Mouse (Mus musculus) MEL (cell line): Measurements from ENCODE around the gene Rapgef4. TPM values are rescaled to one million over a fixed set of nuclear protein-coding genes. Genes with fewer than 3 reads are reported as not detected.

Experiments used
- DNase-seq: peaks from one replicate; pipeline ENCODE4 v3.0.0; 2011; ENCODE audit warnings: low read depth, low spot score
- H3K27ac ChIP-seq: 2 replicates; pipeline ENCODE4 v1.5.1; 2012; ENCODE audit warnings: low read depth, mild to moderate bottlenecking, control low read depth, low read length, moderate library complexity; ENCODE audit not compliant: control insufficient read depth
- H3K27me3 ChIP-seq, 2 experiments: fragments of 150-350 bp in 1 of 2; sonication (generic) in 1 of 2; 2 replicates each; pipeline ENCODE4 v1.6.1; 2012; ENCODE audit warnings: low read length in 2 of 2, mild to moderate bottlenecking in 2 of 2, improper control_type of control experiment in 1 of 2, moderate library complexity in 1 of 2; ENCODE audit not compliant: insufficient read depth in 2 of 2, control insufficient read depth in 1 of 2
- H3K36me3 ChIP-seq, 2 experiments: 2 replicates each; pipeline ENCODE4 v1.6.1; 2012 to 2014; ENCODE audit warnings: low read length in 2 of 2, improper control_type of control experiment in 1 of 2, inconsistent platforms in 1 of 2, mild to moderate bottlenecking in 1 of 2; ENCODE audit not compliant: insufficient read depth in 2 of 2, control insufficient read depth in 1 of 2
- H3K4me1 ChIP-seq, 2 experiments: fragments of 150-350 bp in 1 of 2; sonication (generic) in 1 of 2; 2 replicates each; pipeline ENCODE4 v1.6.1; 2012; ENCODE audit warnings: low read length in 2 of 2, improper control_type of control experiment in 1 of 2, mild to moderate bottlenecking in 1 of 2; ENCODE audit not compliant: insufficient read depth in 2 of 2, control insufficient read depth in 1 of 2
- H3K4me3 ChIP-seq, 2 experiments: fragments of 150-350 bp in 1 of 2; sonication (generic) in 1 of 2; 2 replicates each; pipeline ENCODE4 v1.5.1; 2012; ENCODE audit warnings: low read depth in 2 of 2, low read length in 2 of 2, mild to moderate bottlenecking in 2 of 2, moderate library complexity in 2 of 2, control low read depth in 1 of 2, improper control_type of control experiment in 1 of 2; ENCODE audit not compliant: control insufficient read depth in 1 of 2, insufficient read depth in 1 of 2
- H3K79me2 ChIP-seq: 2 replicates; pipeline ENCODE4 v1.6.1; 2012; ENCODE audit warnings: mild to moderate bottlenecking, low read length, moderate library complexity; ENCODE audit not compliant: control insufficient read depth, poor library complexity, insufficient read depth
- H3K9ac ChIP-seq: 2 replicates; pipeline ENCODE4 v1.6.1; 2012; ENCODE audit warnings: low read depth, mild to moderate bottlenecking, control low read depth, low read length, moderate library complexity; ENCODE audit not compliant: control insufficient read depth, poor library complexity, severe bottlenecking
- H3K9me3 ChIP-seq: fragments of 150-350 bp; sonication (generic); replicated peaks from 2 replicates; pipeline ENCODE4 v1.6.1; 2012; ENCODE audit warnings: mild to moderate bottlenecking, low read length, improper control_type of control experiment, moderate library complexity; ENCODE audit not compliant: insufficient read depth
- BHLHE40 ChIP-seq: IDR thresholded peaks from 2 replicates; pipeline ENCODE4 v1.6.1; 2012; ENCODE audit warnings: low read depth, mild to moderate bottlenecking, inconsistent platforms, low read length, improper control_type of control experiment, borderline replicate concordance
- CHD1 ChIP-seq: IDR thresholded peaks from 2 replicates; pipeline ENCODE4 v1.6.1; 2012; ENCODE audit warnings: low read depth, mild to moderate bottlenecking, inconsistent platforms, low read length, improper control_type of control experiment
- CTCF ChIP-seq, 3 experiments: IDR thresholded peaks in 2 of 3; conservative IDR thresholded peaks in 1 of 3; 2 replicates each; pipeline ENCODE4 v1.5.1; 2011 to 2012; ENCODE audit warnings: low read length in 3 of 3, low read depth in 2 of 3, mild to moderate bottlenecking in 2 of 3, improper control_type of control experiment in 1 of 3, inconsistent platforms in 1 of 3, mixed read lengths in 1 of 3, moderate library complexity in 1 of 3; ENCODE audit not compliant: control insufficient read depth in 1 of 3, insufficient read depth in 1 of 3, poor library complexity in 1 of 3, severe bottlenecking in 1 of 3
- HCFC1 ChIP-seq: IDR thresholded peaks from 2 replicates; pipeline ENCODE4 v1.6.1; 2012; ENCODE audit warnings: low read depth, mild to moderate bottlenecking, inconsistent platforms, low read length, improper control_type of control experiment, moderate library complexity
- MAX ChIP-seq: IDR thresholded peaks from 2 replicates; pipeline ENCODE4 v1.6.1; 2011; ENCODE audit warnings: low read length, improper control_type of control experiment
- MAZ ChIP-seq: IDR thresholded peaks from 2 replicates; pipeline ENCODE4 v1.6.1; 2012; ENCODE audit warnings: low read depth, mild to moderate bottlenecking, inconsistent platforms, low read length, improper control_type of control experiment
- MEF2A ChIP-seq: IDR thresholded peaks from 2 replicates; pipeline ENCODE4 v1.6.1; 2014; ENCODE audit warnings: low read depth, mild to moderate bottlenecking, inconsistent platforms, low read length, improper control_type of control experiment; ENCODE audit not compliant: poor library complexity, insufficient replicate concordance, severe bottlenecking; ENCODE audit errors: extremely low read depth
- MXI1 ChIP-seq: IDR thresholded peaks from 2 replicates; pipeline ENCODE4 v1.6.1; 2011; ENCODE audit warnings: mild to moderate bottlenecking, low read depth, low read length, improper control_type of control experiment
- MYB ChIP-seq: IDR thresholded peaks from 2 replicates; pipeline ENCODE4 v1.6.1; 2011; ENCODE audit warnings: mild to moderate bottlenecking, low read depth, low read length, improper control_type of control experiment
- NELFE ChIP-seq: IDR thresholded peaks from 2 replicates; pipeline ENCODE4 v1.6.1; 2011; ENCODE audit warnings: low read depth, low read length, improper control_type of control experiment
- NRF1 ChIP-seq: IDR thresholded peaks from 2 replicates; pipeline ENCODE4 v1.6.1; 2014; ENCODE audit warnings: low read depth, mild to moderate bottlenecking, inconsistent platforms, low read length, improper control_type of control experiment, moderate library complexity; ENCODE audit not compliant: poor library complexity, insufficient read depth, severe bottlenecking
- POLR2A ChIP-seq, 2 experiments: IDR thresholded peaks; 2 replicates each; pipeline ENCODE4 v1.6.1; 2011 to 2012; ENCODE audit warnings: low read length in 2 of 2, mild to moderate bottlenecking in 2 of 2, control low read depth in 1 of 2, improper control_type of control experiment in 1 of 2, low read depth in 1 of 2, moderate library complexity in 1 of 2; ENCODE audit not compliant: control insufficient read depth in 1 of 2, insufficient read depth in 1 of 2, poor library complexity in 1 of 2
- POLR2AphosphoS2 ChIP-seq: IDR thresholded peaks from 2 replicates; pipeline ENCODE4 v1.6.1; 2011; ENCODE audit warnings: low read length, improper control_type of control experiment
- POLR2AphosphoS5 ChIP-seq: IDR thresholded peaks from 2 replicates; pipeline ENCODE4 v1.6.1; 2012; ENCODE audit warnings: low read depth, borderline replicate concordance, mild to moderate bottlenecking, inconsistent platforms, low read length, moderate library complexity, mixed read lengths
- RAD21 ChIP-seq: IDR thresholded peaks from 2 replicates; pipeline ENCODE4 v1.6.1; 2011; ENCODE audit warnings: mild to moderate bottlenecking, low read depth, low read length, improper control_type of control experiment
- RCOR1 ChIP-seq: IDR thresholded peaks from 2 replicates; pipeline ENCODE4 v1.6.1; 2012; ENCODE audit warnings: low read depth, mild to moderate bottlenecking, inconsistent platforms, low read length, improper control_type of control experiment
- SIN3A ChIP-seq: IDR thresholded peaks from 2 replicates; pipeline ENCODE4 v1.6.1; 2012; ENCODE audit warnings: low read length, improper control_type of control experiment, inconsistent platforms
- TAL1 ChIP-seq: IDR thresholded peaks from 2 replicates; pipeline ENCODE4 v1.6.1; 2012; ENCODE audit warnings: mild to moderate bottlenecking, inconsistent platforms, low read length, moderate library complexity, mixed read lengths
- UBTF ChIP-seq: IDR thresholded peaks from 2 replicates; pipeline ENCODE4 v1.6.1; 2012; ENCODE audit warnings: low read depth, mild to moderate bottlenecking, inconsistent platforms, low read length, improper control_type of control experiment, moderate library complexity, borderline replicate concordance; ENCODE audit not compliant: insufficient read depth
- USF1 ChIP-seq: IDR thresholded peaks from 2 replicates; pipeline ENCODE4 v1.6.1; 2014; ENCODE audit warnings: low read depth, mild to moderate bottlenecking, inconsistent platforms, low read length, improper control_type of control experiment, moderate library complexity
- ZC3H11A ChIP-seq: IDR thresholded peaks from 2 replicates; pipeline ENCODE4 v1.6.1; 2012; ENCODE audit warnings: low read depth, mild to moderate bottlenecking, inconsistent platforms, low read length, improper control_type of control experiment
- ZKSCAN1 ChIP-seq: IDR thresholded peaks from 2 replicates; pipeline ENCODE4 v1.6.1; 2012; ENCODE audit warnings: low read depth, mild to moderate bottlenecking, inconsistent platforms, low read length, improper control_type of control experiment, moderate library complexity
- polyA plus RNA-seq, 2 experiments: library from polyadenylated mRNA; stranded (reverse) in 1 of 2; unstranded in 1 of 2; fragments of >175 nt in 1 of 2; fragments of >200 nt in 1 of 2; gene quantifications; 2 replicates each; pipeline versions ENCODE4 v1.2.1 to v1.2.4; 2012; ENCODE audit warnings: low replicate concordance in 2 of 2, low read depth in 1 of 2; ENCODE audit not compliant: insufficient read length in 2 of 2, insufficient read depth in 1 of 2, missing spikeins in 1 of 2
- total RNA-seq: library from RNA; depleted of rRNA; stranded (reverse); fragments of 300-350 nt; gene quantifications from 2 replicates; pipeline ENCODE4 v1.2.3, GENCODE M21; 2012

Rapgef4 gene
- total and polyA plus RNA-seq, 3 experiments = not detected

DNA sequence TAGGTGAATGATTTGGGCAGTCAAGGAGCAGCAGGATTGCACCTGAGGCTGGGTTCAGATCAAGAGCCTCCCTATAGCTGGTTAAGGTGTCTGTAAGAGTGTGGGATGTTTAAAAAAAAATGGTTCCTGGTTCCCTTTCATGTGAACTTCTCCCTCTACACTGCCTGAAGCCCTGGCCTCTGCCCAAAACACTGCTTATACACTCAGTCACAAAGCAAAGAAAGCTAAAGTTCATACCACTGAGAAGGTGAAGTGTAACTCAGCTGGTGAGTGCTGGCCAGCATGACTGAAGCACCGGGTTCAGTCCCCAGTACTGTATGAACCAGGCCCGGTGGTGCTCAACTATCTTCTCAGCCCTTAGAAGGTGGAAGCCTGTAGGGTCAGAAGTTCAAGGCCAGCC, 218.4 kb downstream of the Rapgef4 start:
- Histone ChIP-seq H3K27ac (no peak overlapping the region), H3K9ac (no peak overlapping the region), H3K4me1 (peaks cover 2 to 21% of the 10 kb centered on the region in 2 experiments; a peak in 3 of 4 replicates), H3K9me3 (no peaks in the 10 kb centered on the region), H3K79me2 (no peaks in the 10 kb centered on the region)
- DNase-seq = no peak
- TF ChIP-seq CHD1 (no peak), MXI1 (no peak), SIN3A (no peak), NRF1 (no peak), POLR2AphosphoS5 (no peak), POLR2A (IDR thresholded peaks at IDR 0.05; ENCODE audit: control insufficient read depth in 1 of 2, insufficient read depth in 1 of 2, low read depth in 1 of 2, low read length in 2 of 2, poor library complexity in 1 of 2) (no peak), POLR2AphosphoS2 (no peak), RCOR1 (no peak), CTCF (IDR thresholded peaks at IDR 0.05 in 2 of 3, conservative IDR thresholded peaks at IDR 0.05 in 1 of 3; ENCODE audit: control insufficient read depth in 1 of 3, insufficient read depth in 1 of 3, low read depth in 2 of 3, low read length in 3 of 3, poor library complexity in 1 of 3, severe bottlenecking in 1 of 3) (no peak), NELFE (no peak), ZKSCAN1 (no peak), UBTF (no peak), TAL1 (no peak), USF1 (no peak), MEF2A (no peak), MAX (no peak), MYB (no peak), HCFC1 (no peak)
- TF ChIP-seq, all 39 proteins: peak for 0
- Histone ChIP-seq H3K4me3 (no peak overlapping the region), H3K27me3 (peaks cover 0 to 2% of the 10 kb centered on the region in 2 experiments; a peak in 1 of 4 replicates), H3K36me3 (peaks cover 0 to 19% of the 10 kb centered on the region in 2 experiments; a peak in 2 of 4 replicates)

DNA sequence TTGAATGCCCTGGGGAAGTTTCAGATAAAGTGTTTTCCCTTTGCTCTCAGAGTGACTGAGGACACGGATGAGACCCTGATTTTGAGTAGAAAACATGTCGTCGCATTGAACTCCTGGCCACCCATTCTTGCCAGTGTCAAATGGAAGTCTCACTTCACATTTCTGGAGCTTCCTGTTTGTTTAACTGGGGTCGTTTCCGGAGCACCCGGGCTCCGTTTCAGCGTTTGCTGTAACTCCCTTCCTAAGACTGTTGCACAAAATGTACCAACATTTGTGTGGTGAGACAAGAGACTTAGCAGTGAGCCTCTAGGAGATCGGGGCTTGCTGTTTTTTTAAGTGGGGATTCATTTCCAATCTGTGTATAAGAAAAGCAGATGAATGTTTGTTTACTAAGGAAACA, 220.5 kb downstream of the Rapgef4 start:
- DNase-seq = peak; percentile 36
- peaks cover 0 to 19% of the 10 kb centered on the region in 2 experiments; a peak in 2 of 4 replicates for H3K36me3 ChIP-seq
- H3K27me3 ChIP-seq = no peaks in the 10 kb centered on the region
- H3K79me2 ChIP-seq = no peaks in the 10 kb centered on the region
- H3K4me3 ChIP-seq = 0 out of 4 replicates have a peak overlapping the region, but pooled peaks of 1 of the 2 experiments have one; percentile 8
- no peak for TF ChIP-seq CHD1
- TF ChIP-seq USF1 = no peak
- no peak for TF ChIP-seq RAD21
- no peak for TF ChIP-seq UBTF
- no peak for TF ChIP-seq MAX
- no peak for TF ChIP-seq MYB
- no peak for TF ChIP-seq RCOR1
- TF ChIP-seq ZC3H11A = no peak
- TF ChIP-seq MAZ = no peak
- no peak for TF ChIP-seq CTCF (IDR thresholded peaks at IDR 0.05 in 2 of 3, conservative IDR thresholded peaks at IDR 0.05 in 1 of 3; ENCODE audit: control insufficient read depth in 1 of 3, insufficient read depth in 1 of 3, low read depth in 2 of 3, low read length in 3 of 3, poor library complexity in 1 of 3, severe bottlenecking in 1 of 3)
- no peak for TF ChIP-seq BHLHE40
- TF ChIP-seq MEF2A = no peak
- H3K9me3 ChIP-seq = no peaks in the 10 kb centered on the region
- H3K9ac ChIP-seq = no peak overlapping the region
- H3K4me1 ChIP-seq = peaks cover 2 to 12% of the 10 kb centered on the region in 2 experiments; a peak in 3 of 4 replicates
- no peak overlapping the region for H3K27ac ChIP-seq
